Mouse (Mus musculus): Measurements from ENCODE around the gene Ccl22. TPM values are rescaled to one million over a fixed set of nuclear protein-coding genes. Genes with fewer than 3 reads are reported as not detected.

Ccl22 gene
- polyA plus RNA-seq, 1 experiment from 2014 or later = not detected

DNA sequence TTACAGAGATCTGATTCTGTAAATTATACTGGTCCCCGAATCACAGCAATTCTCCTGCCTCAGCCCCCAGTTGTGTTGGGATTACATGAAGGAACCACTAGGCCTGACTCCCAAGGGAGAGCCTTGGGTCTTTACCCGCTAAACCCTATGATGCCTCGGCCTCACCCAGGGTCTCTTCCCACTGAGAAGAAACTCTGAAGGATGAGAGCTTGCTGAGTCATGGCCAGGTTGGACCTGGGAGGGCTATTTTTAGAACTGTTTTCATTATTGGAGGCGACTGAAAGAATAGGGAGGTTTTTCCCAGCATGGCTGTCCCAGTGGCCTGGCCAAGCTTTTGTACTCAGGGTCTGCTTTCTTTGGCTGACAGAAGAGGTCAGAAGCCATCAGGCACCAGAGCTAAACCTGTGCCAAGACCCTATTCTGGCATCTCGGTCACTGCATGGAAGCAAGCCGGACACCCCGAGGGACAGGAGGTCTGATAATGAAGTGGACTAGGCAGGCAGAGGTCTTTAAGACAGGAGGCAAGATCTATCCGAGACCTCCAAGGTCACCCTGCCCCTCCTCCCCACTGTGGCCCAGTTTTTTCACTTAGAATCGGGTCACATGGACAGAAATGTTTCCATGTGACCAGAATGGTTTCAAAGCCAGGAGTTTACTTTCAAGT is 38.5 kb upstream of the Ccl22 start:
- H3K27me3 ChIP-seq = no peaks in the 10 kb centered on the region
- WGBS = 65% methylated on average over 9 of the region's 9 CpGs
- H3K9me3 ChIP-seq (replicated peaks) = no peaks in the 10 kb centered on the region
- ATAC-seq (replicated peaks; ENCODE audit: low FRiP score) = no peak
- H3K4me3 ChIP-seq (replicated peaks) = no peak overlapping the region
- H3K9ac ChIP-seq = no peak overlapping the region
- H3K4me2 ChIP-seq = no peak overlapping the region
- no peaks in the 10 kb centered on the region for H3K36me3 ChIP-seq
- peaks cover 22% of the 10 kb centered on the region; the same call in 1 of the 2 replicates for H3K4me1 ChIP-seq
- H3K27ac ChIP-seq = no peak overlapping the region

DNA sequence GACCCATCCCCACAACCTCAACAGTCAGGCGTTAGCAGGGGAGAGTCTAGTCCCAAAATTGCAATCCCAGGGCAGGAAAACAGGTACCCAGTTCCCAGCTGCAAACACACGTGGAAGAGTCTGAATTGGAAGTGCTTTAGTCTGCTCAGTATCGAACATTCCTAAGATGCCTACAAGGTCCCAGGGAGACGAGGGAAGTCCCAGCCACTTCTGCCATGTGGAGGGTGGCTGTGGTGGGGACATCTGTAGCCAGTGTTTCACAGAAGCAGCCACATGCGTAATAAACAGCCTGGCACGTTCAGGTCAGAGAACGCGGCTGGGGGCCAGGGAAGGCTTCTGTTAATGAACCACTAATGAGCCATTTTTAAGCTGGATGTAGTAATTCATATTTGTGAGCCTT is 35.1 kb upstream of the Ccl22 start:
- Histone ChIP-seq H3K9ac (no peak overlapping the region), H3K9me3 (replicated peaks) (no peaks in the 10 kb centered on the region), H3K27ac (no peak overlapping the region), H3K4me1 (peaks cover 11% of the 10 kb centered on the region; the same call in 1 of the 2 replicates), H3K27me3 (0 out of 2 replicates have a peak, but pooled peaks cover 7% of the 10 kb centered on the region), H3K36me3 (no peaks in the 10 kb centered on the region), H3K4me2 (no peak overlapping the region), H3K4me3 (replicated peaks) (no peak overlapping the region)
- no peak for ATAC-seq (replicated peaks; ENCODE audit: low FRiP score)
- 70% methylated on average over 8 of the region's 8 CpGs for WGBS

DNA sequence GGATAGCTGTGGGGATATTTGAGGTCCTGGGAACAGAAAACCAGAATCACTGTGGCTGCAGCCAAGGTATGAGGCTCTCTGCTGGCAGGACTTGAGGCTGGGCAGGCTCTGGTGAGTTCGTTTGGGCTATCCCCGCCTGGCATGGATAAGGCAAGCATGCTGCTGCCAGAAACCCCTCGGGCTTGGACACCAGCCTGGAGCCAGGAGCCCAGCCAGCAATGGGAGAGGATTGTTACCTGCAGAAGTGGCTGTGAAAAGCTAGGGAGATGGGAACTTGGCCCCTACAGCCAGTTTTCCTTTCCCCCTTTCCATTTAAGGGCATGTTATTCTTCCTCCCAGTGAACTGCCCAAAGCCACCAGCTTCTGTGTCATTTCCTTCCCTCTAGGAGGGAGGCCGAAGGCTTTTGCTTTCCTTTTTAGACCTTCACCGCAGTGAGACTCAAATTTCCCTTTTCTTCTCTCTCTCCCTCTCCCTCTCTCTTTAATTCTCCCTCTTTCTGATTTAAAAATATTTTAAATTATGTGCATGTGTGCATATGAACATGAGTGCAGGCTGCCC is 34.2 kb upstream of the Ccl22 start:
- H3K9ac ChIP-seq = no peak overlapping the region
- H3K4me1 ChIP-seq = peaks cover 11% of the 10 kb centered on the region; the same call in 1 of the 2 replicates
- no peak overlapping the region for H3K4me2 ChIP-seq
- H3K4me3 ChIP-seq (replicated peaks) = no peak overlapping the region
- H3K27me3 ChIP-seq = 0 out of 2 replicates have a peak, but pooled peaks cover 7% of the 10 kb centered on the region
- peak overlapping the region; percentile 15; the same call in 1 of the 2 replicates for H3K27ac ChIP-seq
- ATAC-seq (replicated peaks; ENCODE audit: low FRiP score) = no peak
- no peaks in the 10 kb centered on the region for H3K36me3 ChIP-seq
- no peaks in the 10 kb centered on the region for H3K9me3 ChIP-seq (replicated peaks)
- WGBS = 47% methylated on average over 5 of the region's 5 CpGs

GRCm38 (mm10) chr8:94714556-94714955 is 30.8 kb upstream of the Ccl22 start:
- 60% methylated on average over 5 of the region's 5 CpGs for WGBS
- H3K9ac ChIP-seq = no peak overlapping the region
- ATAC-seq (replicated peaks; ENCODE audit: low FRiP score) = no peak
- no peak overlapping the region for H3K27ac ChIP-seq
- no peak overlapping the region for H3K4me3 ChIP-seq (replicated peaks)
- H3K4me2 ChIP-seq = no peak overlapping the region
- peaks cover 3% of the 10 kb centered on the region; the same call in 1 of the 2 replicates for H3K4me1 ChIP-seq
- no peaks in the 10 kb centered on the region for H3K36me3 ChIP-seq
- no peaks in the 10 kb centered on the region for H3K9me3 ChIP-seq (replicated peaks)
- H3K27me3 ChIP-seq = 0 out of 2 replicates have a peak, but pooled peaks cover 7% of the 10 kb centered on the region

DNA sequence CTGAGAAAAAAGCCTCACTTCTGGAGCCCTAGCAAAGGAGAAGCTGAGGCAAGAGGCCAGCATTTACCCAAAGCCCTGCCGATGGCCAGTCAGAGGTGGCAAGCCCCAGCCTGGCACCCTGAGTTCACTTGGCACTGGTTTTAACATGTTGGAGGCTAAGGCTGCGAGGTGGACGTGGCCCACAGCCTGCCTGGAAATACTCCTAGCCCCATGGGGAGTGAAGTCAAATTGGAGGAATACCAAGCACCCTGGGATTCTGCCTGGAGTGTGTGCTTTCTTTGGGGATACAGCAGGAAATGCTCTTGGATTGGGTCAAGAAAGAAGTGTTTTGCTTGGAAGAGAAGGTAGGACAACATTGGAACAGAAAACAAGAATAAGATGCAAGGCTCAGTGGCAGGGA is 29.5 kb upstream of the Ccl22 start:
- Histone ChIP-seq H3K4me2 (no peak overlapping the region), H3K36me3 (no peaks in the 10 kb centered on the region), H3K9me3 (replicated peaks) (no peaks in the 10 kb centered on the region), H3K27ac (0 out of 2 replicates have a peak overlapping the region, but pooled peaks have one; percentile 13), H3K27me3 (0 out of 2 replicates have a peak, but pooled peaks cover 7% of the 10 kb centered on the region), H3K4me3 (replicated peaks) (no peak overlapping the region), H3K9ac (no peak overlapping the region), H3K4me1 (peaks cover 3% of the 10 kb centered on the region; the same call in 1 of the 2 replicates)
- WGBS = 86% methylated on average over 3 of the region's 3 CpGs
- ATAC-seq (replicated peaks; ENCODE audit: low FRiP score) = no peak

DNA sequence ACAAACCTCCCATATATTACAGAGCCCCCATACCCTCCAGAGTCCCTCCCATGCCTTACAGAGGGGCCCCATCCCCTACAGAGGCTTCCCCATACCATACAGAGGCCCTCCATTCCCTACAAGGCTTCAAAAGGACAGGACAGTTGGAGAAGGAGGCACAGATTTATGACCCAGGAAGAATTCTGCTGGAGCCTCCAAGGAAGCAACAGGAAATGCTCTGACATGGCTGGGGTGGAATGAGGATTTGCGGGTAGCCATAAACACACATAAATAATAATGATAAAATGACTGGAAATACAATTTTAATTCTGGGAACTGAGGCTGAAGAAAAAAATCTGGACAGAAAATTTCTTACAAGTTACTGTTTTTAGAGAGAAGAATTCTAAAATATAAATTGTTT is 28.5 kb upstream of the Ccl22 start:
- Histone ChIP-seq H3K4me3 (replicated peaks) (no peak overlapping the region), H3K4me2 (no peak overlapping the region), H3K9ac (no peak overlapping the region), H3K27ac (no peak overlapping the region), H3K27me3 (0 out of 2 replicates have a peak, but pooled peaks cover 7% of the 10 kb centered on the region), H3K9me3 (replicated peaks) (no peaks in the 10 kb centered on the region), H3K4me1 (no peaks in the 10 kb centered on the region), H3K36me3 (no peaks in the 10 kb centered on the region)
- WGBS = 51% methylated on average over 1 of the region's 1 CpGs
- ATAC-seq (replicated peaks; ENCODE audit: low FRiP score) = peak; percentile 33; the same call in 1 of the 2 replicates

DNA sequence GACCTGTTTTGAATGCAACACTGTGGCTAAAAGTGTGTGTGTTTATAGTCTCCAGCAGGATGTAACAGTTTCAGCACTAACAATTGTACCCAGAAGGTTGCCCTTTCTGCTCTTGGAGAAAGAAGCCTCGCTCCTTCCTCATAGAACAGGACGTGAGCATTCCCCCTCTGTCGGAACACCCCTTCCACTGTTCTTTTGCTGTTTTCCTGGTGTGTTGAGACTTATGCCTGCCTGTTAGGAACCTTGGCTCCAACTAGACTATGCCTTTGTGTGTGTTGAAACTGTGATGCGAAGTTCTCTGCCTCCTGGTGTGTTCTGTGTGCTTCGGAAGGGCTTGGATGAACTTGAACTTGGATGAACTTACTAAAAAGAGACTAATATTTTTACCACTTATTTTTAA is 19.4 kb upstream of the Ccl22 start:
- Histone ChIP-seq H3K9me3 (replicated peaks) (no peaks in the 10 kb centered on the region), H3K27ac (peak overlapping the region; percentile 29; the same call in 1 of the 2 replicates), H3K9ac (no peak overlapping the region), H3K36me3 (no peaks in the 10 kb centered on the region), H3K27me3 (no peaks in the 10 kb centered on the region), H3K4me1 (peaks cover 6% of the 10 kb centered on the region; the same call in 1 of the 2 replicates), H3K4me2 (no peak overlapping the region), H3K4me3 (replicated peaks) (no peak overlapping the region)
- ATAC-seq (replicated peaks; ENCODE audit: low FRiP score) = no peak
- 76% methylated on average over 5 of the region's 5 CpGs for WGBS

DNA sequence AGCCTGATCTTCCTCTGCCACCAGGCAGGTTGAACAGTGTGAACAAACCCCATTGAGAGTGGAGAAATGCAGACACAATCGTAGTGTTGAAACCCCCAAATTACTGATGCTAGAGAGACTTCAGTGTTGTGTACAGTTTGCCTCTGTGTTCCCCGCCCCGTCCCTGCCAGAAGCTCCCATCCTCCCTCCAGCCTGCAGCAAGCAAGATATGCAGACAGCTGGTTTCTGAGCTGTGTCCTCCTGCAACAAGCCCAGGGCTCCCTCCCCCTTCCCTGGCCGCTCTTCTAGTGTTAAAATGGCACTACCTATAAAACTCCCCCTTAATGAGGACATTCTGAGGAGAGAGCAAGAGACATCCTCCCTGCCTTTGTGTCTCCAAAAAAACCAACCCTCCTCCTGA is 16.1 kb upstream of the Ccl22 start:
- Histone ChIP-seq H3K4me1 (peaks cover 6% of the 10 kb centered on the region; the same call in 1 of the 2 replicates), H3K4me3 (replicated peaks) (no peak overlapping the region), H3K4me2 (no peak overlapping the region), H3K36me3 (no peaks in the 10 kb centered on the region), H3K27me3 (no peaks in the 10 kb centered on the region), H3K9ac (no peak overlapping the region), H3K9me3 (replicated peaks) (no peaks in the 10 kb centered on the region), H3K27ac (no peak overlapping the region)
- ATAC-seq (replicated peaks; ENCODE audit: low FRiP score) = no peak
- 42% methylated on average over 4 of the region's 4 CpGs for WGBS

- H3K9me3 ChIP-seq (replicated peaks) = no peaks in the 10 kb centered on the region
- no peak overlapping the region for H3K27ac ChIP-seq
- ATAC-seq (replicated peaks; ENCODE audit: low FRiP score) = peak; percentile 83
- no peak overlapping the region for H3K4me2 ChIP-seq
- no peaks in the 10 kb centered on the region for H3K27me3 ChIP-seq
- no peaks in the 10 kb centered on the region for H3K36me3 ChIP-seq
- H3K4me1 ChIP-seq = peaks cover 6% of the 10 kb centered on the region; the same call in 1 of the 2 replicates
- H3K9ac ChIP-seq = no peak overlapping the region
- 41% methylated on average over 5 of the region's 5 CpGs for WGBS
- no peak overlapping the region for H3K4me3 ChIP-seq (replicated peaks)
Observed at GRCm38 (mm10) chr8:94733821-94734465, 11.4 kb upstream of the Ccl22 start.

GRCm38 (mm10) chr8:94734735-94735350 is 10.5 kb upstream of the Ccl22 start:
- Histone ChIP-seq H3K4me3 (replicated peaks) (no peak overlapping the region), H3K27me3 (no peaks in the 10 kb centered on the region), H3K9me3 (replicated peaks) (no peaks in the 10 kb centered on the region), H3K9ac (no peak overlapping the region), H3K4me2 (no peak overlapping the region), H3K4me1 (no peaks in the 10 kb centered on the region), H3K27ac (no peak overlapping the region), H3K36me3 (no peaks in the 10 kb centered on the region)
- ATAC-seq (replicated peaks; ENCODE audit: low FRiP score) = no peak
- 84% methylated on average over 7 of the region's 7 CpGs for WGBS

GRCm38 (mm10) chr8:94735426-94736094 is 9.8 kb upstream of the Ccl22 start:
- Histone ChIP-seq H3K4me1 (no peaks in the 10 kb centered on the region), H3K27me3 (no peaks in the 10 kb centered on the region), H3K27ac (no peak overlapping the region), H3K9ac (no peak overlapping the region), H3K4me2 (no peak overlapping the region), H3K9me3 (replicated peaks) (no peaks in the 10 kb centered on the region), H3K36me3 (no peaks in the 10 kb centered on the region), H3K4me3 (replicated peaks) (no peak overlapping the region)
- WGBS = 71% methylated on average over 5 of the region's 5 CpGs
- ATAC-seq (replicated peaks; ENCODE audit: low FRiP score) = no peak

Measured in kidney, embryonic 15.5 days (tissue).